Mouse (Mus musculus) ovary, postnatal 36 days (tissue): ENCODE results near the gene Swt1.
"Not testable (repeated sequence)": the region's sequence is repeated elsewhere in the genome, so short reads cannot be mapped to it uniquely, and the experiment has no call there.

ENCODE experiments used
- DNase-seq: peaks from one replicate; pipeline ENCODE4 v3.0.0; 2022; ENCODE audit warnings: low spot score, mixed read lengths

Gene Swt1

GRCm38 (mm10) chr1:151366944-151367605 lies 61.2 kb downstream of the Swt1 start:
- peak; percentile 26 for DNase-seq

DNA sequence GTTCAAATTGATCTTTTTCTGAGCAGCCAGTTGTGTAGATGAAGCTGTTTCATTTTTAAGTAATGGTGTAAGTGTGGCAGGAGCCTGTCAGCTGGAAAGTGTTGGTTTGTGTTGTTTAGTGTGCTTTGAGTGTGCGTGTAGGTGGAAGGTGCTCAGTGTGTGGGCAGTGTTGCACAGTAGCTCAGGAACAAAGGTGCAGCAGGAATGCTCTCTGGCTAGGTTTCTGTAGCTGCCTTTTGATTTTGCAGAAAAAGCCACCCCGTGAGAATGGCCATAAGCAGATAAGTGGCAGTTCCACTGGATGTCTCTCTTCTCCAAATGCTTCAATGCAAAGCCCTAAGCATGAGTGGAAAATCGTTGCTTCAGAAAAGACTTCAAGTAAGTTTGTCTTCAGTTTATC lies 68.9 kb downstream of the Swt1 start:
- no peak for DNase-seq

DNA sequence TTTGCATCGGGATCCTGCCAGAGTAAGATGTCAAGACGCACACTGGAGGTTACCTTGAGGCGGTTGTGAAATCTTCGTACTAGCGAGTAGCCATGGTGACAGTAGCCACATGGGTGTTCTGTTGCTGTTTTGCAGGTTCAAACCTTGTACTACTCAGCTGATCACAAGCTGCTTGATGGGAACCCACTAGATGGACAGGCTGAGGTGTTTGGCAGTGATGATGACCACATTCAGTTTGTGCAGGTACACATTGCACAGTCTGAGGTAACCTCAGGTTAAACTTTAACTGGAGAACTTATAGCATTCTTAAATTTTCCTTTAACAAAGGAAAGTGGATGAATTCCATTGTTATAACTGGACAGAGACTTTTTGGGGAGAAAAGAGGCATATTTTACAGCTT lies 72.3 kb downstream of the Swt1 start:
- DNase-seq: no peak

GRCm38 (mm10) chr1:151352911-151353310 lies 75.3 kb downstream of the Swt1 start:
- DNase-seq: no peak

- DNase-seq: not testable (repeated sequence)
These were observed 80.0 kb downstream of the Swt1 start for GRCm38 (mm10) chr1:151348293-151348692.

GRCm38 (mm10) chr1:151346681-151347127 lies 81.6 kb downstream of the Swt1 start:
- DNase-seq: no peak

DNA sequence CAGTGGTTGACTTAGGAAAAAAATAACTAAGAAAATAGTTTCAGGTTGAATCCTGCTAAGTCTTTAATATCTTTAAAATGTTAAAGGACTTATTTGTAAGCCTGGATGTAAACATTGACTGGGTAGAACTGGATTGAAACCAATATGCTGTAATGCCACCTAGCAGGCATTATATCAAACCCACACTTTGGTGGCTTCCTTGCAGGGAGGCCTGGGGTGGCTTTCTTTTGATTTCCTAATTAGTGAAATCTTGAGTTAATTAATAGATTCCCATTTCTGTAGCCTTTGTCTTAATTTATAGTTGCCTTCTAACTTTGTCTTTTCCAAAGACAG lies 82.4 kb downstream of the Swt1 start:
- DNase-seq: no peak

DNA sequence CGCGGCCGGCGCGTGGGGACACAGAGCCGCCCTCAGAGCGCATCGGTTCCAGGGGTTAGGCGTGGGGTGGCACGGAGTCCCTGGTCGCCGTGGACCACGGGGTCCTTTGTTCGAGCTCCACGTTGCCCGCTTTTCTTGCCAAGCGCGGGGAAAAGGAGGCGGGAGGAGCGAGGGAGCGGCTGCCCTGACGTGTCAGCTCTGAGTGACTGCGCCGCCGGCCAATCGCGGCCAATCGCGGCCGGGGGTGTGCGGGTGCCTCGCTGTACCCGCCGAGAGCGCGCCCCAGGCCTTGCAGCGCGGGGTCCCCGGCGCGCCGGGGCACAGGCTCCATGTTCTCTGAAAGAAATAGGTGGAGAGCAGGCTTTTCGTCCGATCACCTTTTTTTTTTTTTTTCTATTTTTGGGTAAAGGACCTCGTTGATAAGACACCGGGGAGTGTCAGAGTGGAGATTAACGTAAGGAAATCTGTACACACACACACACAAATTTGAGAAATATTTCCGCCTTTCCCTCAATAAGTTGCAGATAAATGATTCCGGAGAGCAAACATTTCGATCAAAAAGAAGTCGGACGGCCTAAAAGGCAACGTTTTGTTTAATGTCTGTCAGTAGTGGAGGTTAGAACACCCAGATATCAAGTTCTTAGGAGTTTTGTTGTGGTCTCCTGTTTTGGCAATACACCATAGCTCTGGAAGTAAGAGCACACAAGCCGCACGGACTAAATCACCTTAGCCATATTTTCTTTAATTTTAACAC lies 83.0 kb downstream of the Swt1 start:
- DNase-seq: peak; percentile 93

GRCm38 (mm10) chr1:151344283-151345108 lies 83.8 kb downstream of the Swt1 start, which contains the start of gene Ivns1abp:
Gene Ivns1abp, plus strand, starts transcription at chr1:151344477.
- DNase-seq: peak; percentile 98

DNA sequence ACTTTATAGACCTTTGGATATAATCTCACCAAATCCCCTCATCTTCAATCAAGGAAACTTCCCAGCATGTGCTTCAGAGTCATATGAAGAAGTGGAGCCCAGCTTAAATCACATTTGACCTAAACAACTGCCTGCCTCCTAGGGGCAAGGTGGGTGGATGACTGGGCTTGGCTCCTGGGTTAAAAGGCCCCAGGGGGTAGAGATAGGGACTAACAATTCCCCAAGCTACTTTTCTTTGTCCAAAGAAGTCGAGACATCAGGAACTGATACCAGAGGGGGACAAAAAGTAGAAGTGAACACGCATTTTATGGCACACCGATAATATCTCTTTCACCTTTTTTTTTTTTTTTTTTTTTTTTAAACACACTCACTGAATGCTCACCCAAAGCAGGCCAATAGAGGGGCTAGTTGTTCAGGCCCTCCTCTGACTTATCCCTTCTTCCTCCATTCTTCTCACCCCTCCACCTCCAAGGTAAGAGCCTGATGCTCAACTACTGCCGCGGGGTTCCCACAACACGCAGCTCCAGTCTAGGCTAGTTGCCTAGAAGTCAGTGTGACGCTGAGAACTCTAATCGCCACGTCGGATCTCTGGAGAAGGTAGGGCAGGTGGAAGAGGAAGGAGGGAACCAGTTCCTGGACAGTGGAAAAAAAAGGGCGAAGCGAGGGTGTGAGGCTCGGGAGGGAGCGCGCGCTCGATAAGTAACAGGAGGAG lies 84.5 kb downstream of the Swt1 start:
- DNase-seq: no peak

GRCm38 (mm10) chr1:151342968-151343367 lies 85.3 kb downstream of the Swt1 start:
- no peak for DNase-seq

GRCm38 (mm10) chr1:151342311-151342710 lies 85.9 kb downstream of the Swt1 start:
- no peak for DNase-seq

DNA sequence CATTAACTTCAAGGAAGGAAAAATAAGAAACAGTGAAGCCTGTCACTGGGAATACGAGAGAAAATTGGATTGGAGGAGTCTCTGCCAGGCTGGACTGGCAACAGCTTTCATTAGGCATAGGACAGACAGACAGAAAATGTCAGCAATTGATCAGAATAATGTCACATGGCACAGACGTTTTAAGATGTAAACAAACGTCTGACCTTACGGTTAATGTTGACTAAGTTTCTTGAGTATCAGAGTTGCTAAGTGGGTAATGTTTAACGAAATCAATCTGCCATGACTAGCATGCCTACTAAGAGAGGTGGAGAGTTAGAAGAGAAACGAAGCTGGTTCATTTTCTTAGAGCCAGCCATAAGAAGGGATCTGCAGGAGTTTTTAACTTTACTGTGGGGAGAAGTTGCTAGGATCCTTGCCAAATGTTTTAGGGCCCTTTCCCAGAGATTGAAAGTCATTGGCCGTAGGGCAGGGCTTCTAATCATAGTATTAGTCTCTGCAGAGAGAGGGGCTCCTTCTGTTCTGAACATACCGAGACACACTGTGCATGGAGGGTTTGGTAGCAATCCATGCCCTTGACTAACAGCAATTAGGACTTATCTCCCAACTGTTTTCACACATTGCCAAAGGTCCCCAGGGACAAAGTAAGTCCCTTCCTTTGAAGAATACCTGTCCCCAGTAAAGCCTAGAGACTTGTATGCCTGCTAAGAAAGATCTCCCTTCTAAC lies 86.8 kb downstream of the Swt1 start:
- DNase-seq: no peak

DNA sequence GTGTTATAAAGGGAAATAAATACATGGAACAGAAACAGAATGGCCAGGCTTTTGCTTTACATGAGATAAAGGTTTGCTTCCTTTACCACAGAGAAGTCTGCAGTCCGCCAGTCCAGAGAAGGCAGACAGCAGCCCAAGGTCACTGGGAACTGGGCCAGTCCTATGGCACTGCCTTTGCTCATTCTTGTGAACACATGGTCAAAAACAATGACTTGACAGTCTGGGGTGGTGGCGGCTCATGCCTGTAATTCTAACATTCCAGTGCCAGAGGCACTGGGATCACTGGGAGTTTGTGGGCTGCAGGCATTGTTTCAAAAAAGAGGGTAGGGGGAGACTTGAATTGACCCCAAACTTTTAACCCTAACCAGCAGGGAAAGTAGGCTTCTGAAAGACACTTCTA lies 89.3 kb downstream of the Swt1 start:
- DNase-seq: peak; percentile 71

DNA sequence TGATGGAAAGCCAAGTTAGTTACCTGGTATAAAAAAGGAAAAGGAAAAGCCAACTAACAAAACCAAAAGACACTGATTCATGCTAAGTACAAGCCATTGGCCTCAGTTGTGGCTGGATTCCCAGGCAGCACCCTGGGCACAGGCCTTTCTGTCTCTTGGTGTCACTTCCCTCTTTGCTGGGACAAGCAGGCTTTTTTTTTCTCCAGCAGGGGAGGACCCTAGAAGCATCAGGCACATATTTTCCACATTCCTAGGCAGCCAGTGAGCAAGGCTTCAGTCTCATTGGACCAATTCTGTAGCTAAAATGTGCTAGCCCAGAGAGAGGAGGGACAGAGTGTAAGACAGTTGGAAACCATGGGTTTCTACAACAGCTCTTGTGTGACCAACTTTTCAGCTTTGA lies 90.0 kb downstream of the Swt1 start:
- no peak for DNase-seq

GRCm38 (mm10) chr1:151332819-151333218 lies 95.4 kb downstream of the Swt1 start:
- DNase-seq: no peak

- DNase-seq: no peak
These were observed 98.7 kb downstream of the Swt1 start for GRCm38 (mm10) chr1:151329601-151330000.

GRCm38 (mm10) chr1:151328341-151329097 lies 99.7 kb downstream of the Swt1 start:
- DNase-seq: no peak

DNA sequence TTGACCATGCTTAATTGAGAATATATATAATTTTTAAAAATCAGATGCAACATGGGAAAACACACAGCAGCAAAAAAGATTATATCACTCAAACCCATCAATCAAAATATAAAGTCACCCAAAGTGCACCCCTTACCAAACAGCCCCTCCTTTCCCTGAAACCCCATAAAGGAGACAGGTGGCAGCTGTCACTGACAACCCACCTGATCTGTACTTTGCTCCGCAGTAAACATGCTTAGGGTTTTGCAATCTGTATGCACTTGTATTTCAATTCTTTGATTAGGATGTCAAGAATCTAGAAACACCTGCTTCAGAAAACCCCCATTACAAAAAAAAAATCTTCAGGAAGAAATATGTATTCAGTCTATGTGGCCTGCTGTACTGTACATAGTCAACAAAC lies 102.9 kb downstream of the Swt1 start:
- no peak for DNase-seq

DNA sequence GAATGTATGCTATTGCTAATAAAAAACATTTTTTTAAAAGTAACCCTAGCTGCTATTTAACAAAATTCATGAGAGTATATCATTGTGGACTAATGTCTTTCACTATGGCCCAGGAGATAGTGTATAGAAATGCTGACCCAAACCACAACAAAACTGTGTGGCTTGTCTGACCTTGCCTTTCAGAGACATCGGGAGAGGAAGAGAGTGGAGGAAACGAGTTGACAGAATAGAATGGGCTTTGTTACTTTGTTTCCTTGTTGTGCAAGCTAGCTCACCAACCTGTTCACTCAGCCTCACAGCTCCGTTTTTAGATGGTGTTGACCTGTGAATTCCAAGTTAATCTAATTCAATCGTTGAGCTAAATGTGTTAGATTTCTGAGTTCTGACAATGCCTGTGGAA lies 107.8 kb downstream of the Swt1 start:
- DNase-seq: no peak

- no peak for DNase-seq
These were observed 109.0 kb downstream of the Swt1 start for GRCm38 (mm10) chr1:151319267-151319666.
